Mouse (Mus musculus) erythroblast, adult 5-6 weeks (primary cell): ENCODE data around the gene Ankrd28. TPM values are rescaled to one million over a fixed set of nuclear protein-coding genes. Genes with fewer than 3 reads are reported as not detected.
"Not testable (repeated sequence)": the region's sequence is repeated elsewhere in the genome, so short reads cannot be mapped to it uniquely, and the experiment has no call there.

ENCODE experiments used
- ATAC-seq: replicated peaks from 2 replicates; pipeline ENCODE4 v1.8.0; 2016; ENCODE audit warnings: moderate number of reproducible peaks, mild to moderate bottlenecking, moderate TSS enrichment, inconsistent platforms; ENCODE audit not compliant: poor library complexity, low FRiP score, severe bottlenecking
- total RNA-seq, 2 experiments: library from RNA; stranded (forward) in 1 of 2; stranded (reverse) in 1 of 2; fragments of 150-400 nt in 1 of 2; fragments of 200-764, 138-1000 nt in 1 of 2; gene quantifications; 2 replicates each; pipeline versions ENCODE4 v1.2.3 to v1.2.4; 2015 to 2017; ENCODE audit warnings: low replicate concordance in 2 of 2

The Ankrd28 gene
- total RNA-seq (2015; ENCODE audit: low replicate concordance) (79.4 and 80.5 TPM in 2 replicates), total RNA-seq (2017; ENCODE audit: low replicate concordance) (147 and 157 TPM in 2 replicates)

GRCm38 (mm10) chr14:31830571-31831369 lies at the start of gene Ankrd28:
Ankrd28 (minus strand) TSS chr14:31830651.
- peak; percentile 95 for ATAC-seq

- ATAC-seq = no peak
Measured at GRCm38 (mm10) chr14:31879456-31879855, 49.0 kb upstream of the Ankrd28 start.

DNA sequence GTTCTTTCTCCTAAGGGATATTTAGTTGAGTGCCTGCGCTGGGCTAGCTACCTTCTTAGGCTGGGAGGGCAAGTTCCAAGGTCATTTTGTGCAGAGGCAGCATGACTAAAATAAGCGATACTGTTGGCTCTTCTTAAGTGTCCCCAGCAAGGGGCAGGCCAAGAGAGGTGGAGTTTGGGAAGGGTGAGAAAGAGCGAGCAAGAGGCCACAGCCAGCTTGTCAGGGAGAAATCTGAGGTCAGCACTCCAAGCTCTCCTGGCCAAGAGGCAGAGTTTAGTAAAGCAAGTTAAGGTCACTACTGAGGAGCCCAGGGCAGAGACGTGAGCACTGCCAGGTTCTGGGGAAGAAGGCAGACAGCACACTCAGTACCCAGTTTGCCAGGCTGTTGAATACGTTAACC lies 41.7 kb upstream of the Ankrd28 start:
- ATAC-seq = no peak

GRCm38 (mm10) chr14:31870436-31870835 lies 40.0 kb upstream of the Ankrd28 start:
- ATAC-seq = no peak

DNA sequence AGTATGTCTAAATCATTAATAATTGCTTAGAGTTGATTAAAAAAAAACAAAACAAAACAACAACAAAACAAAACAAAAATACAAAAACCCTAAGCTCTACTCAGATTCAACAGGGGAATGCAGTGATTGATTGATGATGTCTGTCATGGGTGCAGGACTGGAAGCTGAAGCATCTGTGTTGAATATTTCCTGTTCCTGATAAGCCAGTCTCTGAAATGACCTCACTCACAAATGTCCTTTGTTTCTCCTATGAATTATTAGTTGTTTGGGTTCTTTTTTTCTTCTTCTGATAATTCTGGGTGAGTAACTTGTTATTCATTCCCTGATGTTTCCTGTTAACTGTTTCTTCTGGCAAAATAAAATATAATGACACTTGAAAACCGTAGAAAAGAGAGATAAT lies 38.1 kb upstream of the Ankrd28 start:
- no peak for ATAC-seq

DNA sequence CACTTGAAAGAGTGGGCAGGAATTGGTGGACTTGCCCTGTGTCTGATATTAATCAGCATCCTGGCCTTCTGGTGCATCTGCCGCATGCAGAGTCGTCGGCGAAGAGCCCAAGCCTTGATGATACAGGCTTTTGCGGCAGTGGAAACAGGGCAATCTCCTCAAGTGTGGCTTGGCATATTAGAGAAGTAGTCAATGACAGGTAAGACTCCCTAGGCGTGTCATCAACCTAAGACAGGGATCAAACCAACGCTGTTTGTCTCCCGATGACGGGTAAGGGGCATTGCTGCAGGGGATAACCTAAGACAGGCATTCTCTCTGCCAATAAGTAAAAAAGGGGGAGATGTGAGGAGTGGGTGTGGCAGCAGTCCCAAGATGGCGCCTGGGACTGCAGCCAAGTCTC lies 35.9 kb upstream of the Ankrd28 start:
- ATAC-seq = not testable (repeated sequence)

DNA sequence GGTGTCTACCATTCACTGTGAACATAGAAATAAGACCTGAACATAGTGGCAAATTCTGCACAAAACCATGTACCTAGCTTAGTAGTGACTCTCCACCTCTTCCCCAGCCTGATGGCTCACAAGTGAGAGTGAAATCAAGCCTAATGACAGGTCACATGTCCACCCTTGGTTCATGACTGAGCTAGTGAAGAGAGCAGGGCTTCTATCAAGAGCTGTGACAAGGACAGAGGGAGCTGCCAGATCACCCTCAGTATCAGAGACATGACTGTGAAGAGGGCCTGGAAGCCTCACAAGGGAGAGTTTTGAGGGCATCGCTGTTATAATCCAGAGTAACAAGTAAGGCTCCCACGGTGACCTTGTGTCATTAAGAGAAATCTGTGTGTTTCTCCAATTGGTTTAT lies 28.2 kb upstream of the Ankrd28 start:
- ATAC-seq = no peak

GRCm38 (mm10) chr14:31857096-31857975 lies 26.9 kb upstream of the Ankrd28 start:
- ATAC-seq = no peak

DNA sequence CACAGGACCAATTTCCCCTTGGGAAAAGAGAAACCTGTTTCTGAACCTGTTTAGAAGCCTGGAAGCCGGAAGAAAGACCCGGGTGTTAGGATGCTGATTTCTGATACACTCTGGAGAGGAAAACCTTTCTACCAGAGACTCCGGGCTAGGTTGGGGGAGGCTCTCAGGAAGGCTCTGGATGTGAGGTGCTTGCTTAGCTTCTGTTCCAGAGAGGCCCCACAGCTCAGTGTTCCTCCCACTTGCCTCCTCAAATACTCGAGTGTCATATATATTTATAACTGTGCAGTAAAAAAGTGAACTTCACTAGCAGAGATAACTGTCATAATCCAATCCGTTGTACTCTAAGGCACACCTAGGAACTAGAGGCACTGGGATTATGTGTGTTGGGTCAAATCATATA lies 25.6 kb upstream of the Ankrd28 start:
- no peak for ATAC-seq

GRCm38 (mm10) chr14:31854667-31855066 lies 24.2 kb upstream of the Ankrd28 start:
- ATAC-seq = no peak

GRCm38 (mm10) chr14:31843571-31843970 lies 13.1 kb upstream of the Ankrd28 start:
- ATAC-seq = no peak

DNA sequence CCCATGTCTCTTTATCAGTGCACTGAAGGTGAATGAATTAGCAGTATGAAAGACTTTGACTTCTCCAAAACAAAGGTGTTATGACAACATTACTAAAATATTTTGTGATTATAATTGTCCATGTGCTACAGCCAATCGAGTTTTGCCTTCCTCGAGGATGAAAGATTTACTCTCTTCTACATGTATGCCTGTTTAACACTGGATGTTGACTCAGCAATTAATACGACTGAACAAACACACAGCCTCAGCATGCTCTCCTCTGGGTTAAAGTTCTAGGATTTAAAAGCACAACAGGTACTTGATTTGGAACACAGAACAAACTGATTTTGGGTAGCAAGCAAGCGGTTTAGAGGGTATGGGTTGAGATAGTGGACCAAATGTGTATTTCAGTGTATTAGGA lies 1.6 kb upstream of the Ankrd28 start:
- no peak for ATAC-seq

- no peak for ATAC-seq
Measured at GRCm38 (mm10) chr14:31831370-31831712, 890 bp upstream of the Ankrd28 start.

DNA sequence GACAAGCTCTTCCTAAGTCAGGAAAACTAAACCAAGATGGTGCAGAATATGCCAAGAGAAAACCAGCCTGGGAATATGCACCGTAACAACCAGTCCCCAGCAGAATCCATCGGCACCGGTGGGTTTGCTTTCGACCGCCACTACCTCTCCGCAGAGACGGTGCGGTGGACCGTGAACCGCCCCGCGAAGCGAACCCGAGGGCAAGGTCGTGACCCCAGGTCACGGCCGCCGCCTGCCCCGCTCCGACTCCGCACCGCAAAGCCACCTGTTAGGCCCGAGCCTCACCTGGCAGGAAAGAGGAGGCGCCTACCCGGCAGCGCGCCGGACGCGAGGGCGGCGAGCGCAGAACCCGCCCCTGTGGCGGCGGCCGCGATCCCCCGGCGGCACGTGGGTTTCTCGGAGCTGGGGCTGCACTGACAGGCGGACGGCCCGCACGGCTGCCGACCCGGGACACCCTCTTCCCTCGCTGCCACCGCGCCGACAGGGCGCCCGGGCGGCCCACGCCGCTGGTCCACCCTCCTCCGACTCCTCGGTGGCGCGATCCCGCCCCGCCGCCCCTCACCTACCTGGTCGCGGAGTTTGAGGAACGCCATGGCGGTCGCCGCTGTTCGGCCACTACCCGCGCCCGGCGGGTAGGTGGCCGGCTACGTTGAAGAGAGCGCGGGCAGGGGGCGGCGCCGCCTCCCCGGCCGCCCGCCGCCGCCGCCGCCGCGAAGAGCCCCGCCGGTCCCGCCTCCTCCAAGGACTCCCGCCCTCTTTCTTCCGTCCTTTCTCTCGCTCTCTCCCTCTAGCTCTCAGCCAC lies 489 bp downstream of the Ankrd28 start:
- ATAC-seq = peak; percentile 57

- no peak for ATAC-seq
Measured at GRCm38 (mm10) chr14:31827221-31827620, 3.2 kb downstream of the Ankrd28 start.

- ATAC-seq = no peak
Measured at GRCm38 (mm10) chr14:31809942-31810341, 20.5 kb downstream of the Ankrd28 start.

GRCm38 (mm10) chr14:31803791-31804190 lies 26.7 kb downstream of the Ankrd28 start:
- ATAC-seq = no peak

DNA sequence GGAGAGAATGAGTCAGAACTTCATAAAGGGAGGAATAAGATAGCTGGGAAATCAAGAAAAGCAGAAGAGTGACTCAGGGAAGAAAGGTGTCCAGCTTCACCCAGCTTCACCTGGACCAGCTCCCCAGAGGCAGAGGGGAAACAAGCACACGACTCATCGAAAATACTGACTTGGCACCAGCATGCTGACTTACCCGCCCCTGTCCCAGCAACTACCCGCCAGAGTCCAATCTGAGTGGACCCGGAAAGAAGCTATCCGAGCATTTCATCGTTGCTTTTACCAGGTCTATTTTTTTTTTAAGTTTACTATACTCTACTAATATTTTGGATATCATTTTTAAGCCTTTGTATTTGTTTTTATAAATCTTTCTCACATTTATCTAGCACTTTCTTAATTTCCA lies 29.5 kb downstream of the Ankrd28 start:
- no peak for ATAC-seq

DNA sequence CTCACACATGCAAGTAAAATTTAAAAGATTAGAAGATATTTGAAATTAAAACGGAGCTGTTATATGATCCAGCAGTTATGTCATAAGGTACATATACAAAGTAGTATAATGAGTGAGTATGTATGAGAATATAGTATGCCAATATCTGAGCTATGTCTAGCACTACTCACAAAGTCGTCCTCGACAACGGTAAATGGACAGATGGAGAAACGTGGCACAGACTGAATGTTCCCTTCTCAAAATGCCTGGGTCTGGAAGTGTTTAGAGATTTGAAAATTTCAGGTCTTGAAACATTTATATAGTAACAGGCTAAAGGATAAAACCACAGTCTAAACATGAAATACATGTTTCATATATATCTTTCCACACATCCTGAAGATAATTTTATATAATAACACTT lies 30.0 kb downstream of the Ankrd28 start:
- no peak for ATAC-seq

- ATAC-seq = no peak
Measured at GRCm38 (mm10) chr14:31798937-31799336, 31.5 kb downstream of the Ankrd28 start.
